Mouse (Mus musculus): ENCODE measurements around the gene Dnajb2. TPM values are rescaled to one million over a fixed set of nuclear protein-coding genes. Genes with fewer than 3 reads are reported as not detected.
A peak's percentile ranks its signal among the peaks of the same experiment; 100 is the strongest.

The Dnajb2 gene
- polyA plus RNA-seq, 2 experiments, result 12.5 to 21.1 TPM

- TF ChIP-seq CTCF (IDR thresholded peaks at IDR 0.05; ENCODE audit: low read depth) (no peak), EP300 (IDR thresholded peaks at IDR 0.05; ENCODE audit: low read depth) (peak; percentile 4; the same call in 1 of the 2 replicates)
- H3K27ac ChIP-seq, result peak overlapping the region; percentile 95
- peak overlapping the region; percentile 68 to 94 for H3K4me3 ChIP-seq (ENCODE audit: insufficient read depth in 1 of 2, low read depth in 2 of 2, low read length in 2 of 2)
- H3K4me1 ChIP-seq (replicated peaks; ENCODE audit: control insufficient read depth in 2 of 2, insufficient read depth in 2 of 2, low read length in 1 of 2), result peaks cover 37% of the 10 kb centered on the region in 2 experiments
- ATAC-seq (ENCODE audit: insufficient read depth), result peak; percentile 67
- H3K36me3 ChIP-seq (replicated peaks; ENCODE audit: control insufficient read depth, insufficient read depth, low read depth), result peaks cover 38% of the 10 kb centered on the region
- H3K9ac ChIP-seq (replicated peaks), result peak overlapping the region; percentile 90
- no peaks in the 10 kb centered on the region for H3K9me3 ChIP-seq (ENCODE audit: control insufficient read depth, low read length)
- peak overlapping the region; percentile 75 for H3K4me2 ChIP-seq (ENCODE audit: low read depth)
- peak in 1 of 3 experiments; percentile 65 for DNase-seq (ENCODE audit: low read depth in 3 of 3, low spot score in 3 of 3)
- peaks cover 15% of the 10 kb centered on the region for H3K27me3 ChIP-seq (ENCODE audit: control insufficient read depth, insufficient read depth, low read length)
- WGBS (ENCODE audit: insufficient replicate concordance), result under 1% methylated on average over 38 of the region's 38 CpGs
Measured at GRCm38 (mm10) chr1:75218227-75219001, 17.8 kb upstream of the Dnajb2 start.

GRCm38 (mm10) chr1:75219078-75219477, 17.1 kb upstream of the Dnajb2 start:
- no peaks in the 10 kb centered on the region for H3K9me3 ChIP-seq (ENCODE audit: control insufficient read depth, low read length)
- H3K36me3 ChIP-seq (replicated peaks; ENCODE audit: control insufficient read depth, insufficient read depth, low read depth), result peaks cover 33% of the 10 kb centered on the region
- DNase-seq (ENCODE audit: low read depth in 3 of 3, low spot score in 3 of 3), result peak; percentile 85 to 89 (median 88)
- H3K4me1 ChIP-seq (replicated peaks; ENCODE audit: control insufficient read depth in 2 of 2, insufficient read depth in 2 of 2, low read length in 1 of 2), result peaks cover 30 to 31% of the 10 kb centered on the region in 2 experiments
- under 1% methylated on average over 24 of the region's 24 CpGs for WGBS (ENCODE audit: insufficient replicate concordance)
- peak overlapping the region; percentile 90 for H3K9ac ChIP-seq (replicated peaks)
- H3K4me3 ChIP-seq (ENCODE audit: insufficient read depth in 1 of 2, low read depth in 2 of 2, low read length in 2 of 2), result peak overlapping the region; percentile 68 to 94
- H3K27ac ChIP-seq, result peak overlapping the region; percentile 95
- no peak; the same call in 1 of the 2 replicates for TF ChIP-seq EP300 (IDR thresholded peaks at IDR 0.05; ENCODE audit: low read depth)
- TF ChIP-seq CTCF (IDR thresholded peaks at IDR 0.05; ENCODE audit: low read depth), result peak; percentile 65
- H3K4me2 ChIP-seq (ENCODE audit: low read depth), result peak overlapping the region; percentile 75
- peaks cover 15% of the 10 kb centered on the region for H3K27me3 ChIP-seq (ENCODE audit: control insufficient read depth, insufficient read depth, low read length)
- ATAC-seq (ENCODE audit: insufficient read depth), result peak; percentile 85

GRCm38 (mm10) chr1:75219531-75219930, 16.7 kb upstream of the Dnajb2 start, which contains the start of gene Tuba4a:
Gene Tuba4a (minus strand): TSS chr1:75219865.
- Histone ChIP-seq H3K27me3 (ENCODE audit: control insufficient read depth, insufficient read depth, low read length) (peaks cover 15% of the 10 kb centered on the region), H3K4me1 (replicated peaks; ENCODE audit: control insufficient read depth in 2 of 2, insufficient read depth in 2 of 2, low read length in 1 of 2) (peaks cover 28% of the 10 kb centered on the region in 2 experiments), H3K9me3 (ENCODE audit: control insufficient read depth, low read length) (no peaks in the 10 kb centered on the region), H3K27ac (peak within 1 kb of the TSS; percentile 95), H3K9ac (replicated peaks) (peak within 1 kb of the TSS; percentile 90), H3K4me2 (ENCODE audit: low read depth) (peak within 1 kb of the TSS; percentile 75), H3K36me3 (replicated peaks; ENCODE audit: control insufficient read depth, insufficient read depth, low read depth) (peaks cover 29% of the 10 kb centered on the region), H3K4me3 (ENCODE audit: insufficient read depth in 1 of 2, low read depth in 2 of 2, low read length in 2 of 2) (peak within 1 kb of the TSS; percentile 68 to 94)
- WGBS (ENCODE audit: insufficient replicate concordance), result 4% methylated on average over 34 of the region's 34 CpGs
- TF ChIP-seq EP300 (IDR thresholded peaks at IDR 0.05; ENCODE audit: low read depth), result no peak
- TF ChIP-seq CTCF (IDR thresholded peaks at IDR 0.05; ENCODE audit: low read depth), result no peak; the same call in 1 of the 2 replicates
- ATAC-seq (ENCODE audit: insufficient read depth) (peak; percentile 5), DNase-seq (ENCODE audit: low read depth in 3 of 3, low spot score in 3 of 3) (no peak)

- peaks cover 15% of the 10 kb centered on the region for H3K27me3 ChIP-seq (ENCODE audit: control insufficient read depth, insufficient read depth, low read length)
- H3K27ac ChIP-seq, result no peak overlapping the region
- peaks cover 8 to 17% of the 10 kb centered on the region in 2 experiments for H3K4me1 ChIP-seq (replicated peaks; ENCODE audit: control insufficient read depth in 2 of 2, insufficient read depth in 2 of 2, low read length in 1 of 2)
- WGBS (ENCODE audit: insufficient replicate concordance), result 49% methylated on average over 3 of the region's 3 CpGs
- no peak for ATAC-seq (ENCODE audit: insufficient read depth)
- TF ChIP-seq CTCF (IDR thresholded peaks at IDR 0.05; ENCODE audit: low read depth) (no peak), EP300 (IDR thresholded peaks at IDR 0.05; ENCODE audit: low read depth) (no peak)
- no peak for DNase-seq (ENCODE audit: low read depth in 3 of 3, low spot score in 3 of 3)
- H3K36me3 ChIP-seq (replicated peaks; ENCODE audit: control insufficient read depth, insufficient read depth, low read depth), result peaks cover 9% of the 10 kb centered on the region
- no peak overlapping the region for H3K9ac ChIP-seq (replicated peaks)
- H3K4me2 ChIP-seq (ENCODE audit: low read depth), result no peak overlapping the region
- H3K4me3 ChIP-seq (ENCODE audit: insufficient read depth in 1 of 2, low read depth in 2 of 2, low read length in 2 of 2), result no peak overlapping the region
- H3K9me3 ChIP-seq (ENCODE audit: control insufficient read depth, low read length), result no peaks in the 10 kb centered on the region
Measured at GRCm38 (mm10) chr1:75221538-75221937, 14.7 kb upstream of the Dnajb2 start.

- H3K4me1 ChIP-seq (replicated peaks; ENCODE audit: control insufficient read depth in 2 of 2, insufficient read depth in 2 of 2, low read length in 1 of 2), result peaks cover 4 to 19% of the 10 kb centered on the region in 2 experiments; a peak in 3 of 4 replicates
- no peak overlapping the region for H3K4me3 ChIP-seq (ENCODE audit: insufficient read depth in 1 of 2, low read depth in 2 of 2, low read length in 2 of 2)
- H3K36me3 ChIP-seq (replicated peaks; ENCODE audit: control insufficient read depth, insufficient read depth, low read depth), result no peaks in the 10 kb centered on the region
- no peak for TF ChIP-seq EP300 (IDR thresholded peaks at IDR 0.05; ENCODE audit: low read depth)
- TF ChIP-seq CTCF (IDR thresholded peaks at IDR 0.05; ENCODE audit: low read depth), result no peak
- peaks cover 15% of the 10 kb centered on the region for H3K27me3 ChIP-seq (ENCODE audit: control insufficient read depth, insufficient read depth, low read length)
- DNase-seq (ENCODE audit: low read depth in 3 of 3, low spot score in 3 of 3) (no peak), ATAC-seq (ENCODE audit: insufficient read depth) (no peak)
- 47% methylated on average over 6 of the region's 6 CpGs for WGBS (ENCODE audit: insufficient replicate concordance)
- H3K27ac ChIP-seq, result no peak overlapping the region
- no peak overlapping the region for H3K4me2 ChIP-seq (ENCODE audit: low read depth)
- no peak overlapping the region for H3K9ac ChIP-seq (replicated peaks)
- no peaks in the 10 kb centered on the region for H3K9me3 ChIP-seq (ENCODE audit: control insufficient read depth, low read length)
Measured at GRCm38 (mm10) chr1:75222926-75223325, 13.3 kb upstream of the Dnajb2 start.

All from liver, embryonic 14.5 days (tissue).